Mouse (Mus musculus): ENCODE measurements around the gene Gm10181.
"Not testable (repeated sequence)": the region's sequence is repeated elsewhere in the genome, so short reads cannot be mapped to it uniquely, and the experiment has no call there.

Gm10181 gene

GRCm38 (mm10) chr9:25089122-25089521 is at the start of gene Gm10181:
TSS of gene Gm10181 (plus strand) at chr9:25089422.
- no peak for DNase-seq (ENCODE audit: low read depth)

DNA sequence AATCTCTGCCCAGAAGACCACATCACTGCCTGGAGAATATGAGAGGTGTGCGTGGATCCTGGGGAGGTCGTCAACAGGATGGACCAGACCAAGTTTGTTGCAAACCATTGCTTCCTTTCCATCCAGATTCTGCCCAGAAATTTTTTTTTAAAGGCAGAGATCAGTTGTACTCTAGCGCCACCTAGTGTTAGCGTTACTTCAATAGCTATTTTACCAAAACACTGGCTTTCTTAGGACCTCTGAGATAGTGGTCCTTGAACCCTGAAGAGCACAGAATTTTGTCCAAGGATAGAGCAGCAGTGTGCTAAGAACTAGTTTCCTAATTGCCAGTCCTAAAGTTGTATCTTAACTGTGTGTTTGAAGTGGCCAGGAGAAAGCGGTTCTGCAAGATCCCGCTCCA is 47.6 kb upstream of the Gm10181 start:
- DNase-seq (ENCODE audit: low read depth) = peak; percentile 80

GRCm38 (mm10) chr9:25042162-25043111 is 46.8 kb upstream of the Gm10181 start:
- DNase-seq (ENCODE audit: low read depth) = no peak

DNA sequence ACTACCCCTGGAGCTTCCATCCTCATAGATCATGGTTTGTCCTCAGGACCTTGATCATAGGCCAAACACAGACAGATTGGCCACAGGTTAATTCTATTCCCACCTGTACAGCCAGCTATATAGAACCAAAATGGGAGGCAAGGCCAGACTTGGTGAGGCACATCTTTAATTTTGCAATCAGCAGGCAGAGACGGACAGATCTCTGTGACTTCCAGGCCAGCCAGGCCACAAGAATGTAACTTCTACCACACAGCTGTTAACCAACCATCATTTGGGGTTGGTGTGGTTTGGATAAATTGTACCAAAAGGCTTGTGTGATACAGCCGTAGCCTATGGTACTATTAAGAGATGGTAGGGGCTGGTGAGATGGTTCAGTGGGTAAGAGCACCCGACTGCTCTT is 44.9 kb upstream of the Gm10181 start:
- DNase-seq (ENCODE audit: low read depth) = no peak

DNA sequence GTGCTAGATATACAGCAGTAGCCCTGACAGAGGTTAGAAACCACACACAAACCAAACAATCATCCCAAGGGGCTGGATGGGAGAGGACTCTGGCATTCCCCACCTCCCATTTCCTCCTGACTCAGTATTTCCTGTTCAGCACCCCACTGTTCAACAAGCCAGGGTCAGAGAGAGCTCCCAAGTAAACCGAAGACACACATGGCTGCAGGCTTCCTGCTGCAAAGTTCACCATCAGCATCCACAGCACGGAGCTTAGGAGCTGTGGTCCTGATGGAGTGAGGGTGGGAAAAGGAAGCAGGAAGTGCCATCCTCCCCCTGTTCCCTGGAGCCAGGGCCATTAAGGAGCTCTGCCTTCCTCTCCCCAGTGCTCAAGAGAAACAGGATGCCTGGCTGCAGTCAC is 40.9 kb upstream of the Gm10181 start:
- no peak for DNase-seq (ENCODE audit: low read depth)

DNA sequence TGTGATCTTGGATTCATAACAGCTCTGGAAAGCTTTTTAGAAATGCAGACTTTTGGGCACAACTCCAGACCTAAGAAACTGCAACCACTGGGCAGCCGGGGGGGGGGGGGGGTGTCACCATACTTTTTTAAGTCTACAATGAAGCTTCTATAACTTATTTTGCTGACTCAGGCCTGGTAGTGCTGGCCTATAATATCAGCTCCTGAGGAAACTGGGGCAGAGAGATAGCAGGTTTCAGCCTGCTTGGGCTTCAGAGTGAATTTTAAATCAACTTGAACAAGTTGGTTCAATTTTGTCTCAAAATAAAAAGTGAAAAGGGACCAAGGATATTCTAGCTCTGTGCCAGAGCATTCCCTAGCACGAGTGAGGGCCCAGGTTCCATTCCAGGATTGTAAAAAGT is 40.3 kb upstream of the Gm10181 start:
- no peak for DNase-seq (ENCODE audit: low read depth)

- DNase-seq (ENCODE audit: low read depth) = no peak
These were observed 37.3 kb upstream of the Gm10181 start for GRCm38 (mm10) chr9:25051901-25052300.

DNA sequence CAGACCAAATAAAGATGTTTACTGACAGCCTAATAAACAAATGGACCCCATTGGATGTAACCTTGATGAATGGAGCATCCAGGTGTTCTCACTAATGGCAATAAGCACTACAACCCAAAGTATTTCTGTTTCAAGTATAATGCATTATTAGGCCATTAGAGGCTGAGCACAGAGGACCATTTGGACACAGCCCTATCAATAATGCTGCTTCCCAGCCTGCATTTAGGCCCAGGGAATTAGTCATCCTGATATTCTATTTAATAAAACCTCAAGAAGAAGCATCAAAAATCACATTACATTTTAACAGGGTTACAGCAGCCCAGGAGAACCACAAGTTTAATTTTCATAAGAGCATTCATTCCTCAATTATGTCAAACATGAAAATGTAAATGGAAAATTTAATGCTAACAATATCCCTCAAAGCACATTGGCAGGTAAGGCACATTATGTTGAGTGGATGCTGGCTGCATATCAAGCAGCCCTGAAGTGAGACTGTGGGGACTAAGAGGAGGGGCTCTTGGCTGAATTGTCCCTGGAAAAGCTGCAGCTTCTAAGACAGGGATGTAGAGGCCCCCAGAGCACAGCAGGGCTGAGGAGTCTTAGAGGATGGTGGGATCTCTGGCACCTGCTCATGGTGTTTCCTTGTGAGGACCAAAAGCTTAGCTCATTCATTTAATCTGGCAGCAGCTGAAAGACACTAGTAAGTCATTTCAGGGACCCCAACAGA is 33.4 kb upstream of the Gm10181 start:
- DNase-seq (ENCODE audit: low read depth) = no peak

DNA sequence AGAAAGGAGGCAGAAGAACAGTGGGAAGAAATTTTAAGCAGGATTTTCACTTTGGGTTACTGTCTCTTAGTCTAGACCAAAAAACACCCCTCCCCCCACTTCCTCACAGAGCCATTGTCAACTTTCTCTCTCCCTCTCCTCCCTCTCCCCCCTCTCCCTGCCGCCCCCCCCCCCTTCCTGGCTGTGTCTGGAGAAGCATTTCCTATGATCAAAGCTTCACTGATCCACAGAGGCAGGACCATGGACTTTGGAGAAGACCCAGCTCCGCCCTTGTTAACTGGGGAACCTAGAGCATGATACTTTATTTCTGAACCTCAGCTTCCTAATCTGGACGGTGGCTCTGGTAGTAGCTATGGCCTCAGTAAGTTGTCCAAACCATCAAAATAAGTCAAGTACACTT is 30.5 kb upstream of the Gm10181 start:
- no peak for DNase-seq (ENCODE audit: low read depth)

GRCm38 (mm10) chr9:25072666-25073065 is 16.6 kb upstream of the Gm10181 start:
- DNase-seq (ENCODE audit: low read depth) = no peak

- DNase-seq (ENCODE audit: low read depth) = peak; percentile 72
These were observed 13.2 kb upstream of the Gm10181 start for GRCm38 (mm10) chr9:25075977-25076376.

- no peak for DNase-seq (ENCODE audit: low read depth)
These were observed 12.7 kb upstream of the Gm10181 start for GRCm38 (mm10) chr9:25076505-25076904.

DNA sequence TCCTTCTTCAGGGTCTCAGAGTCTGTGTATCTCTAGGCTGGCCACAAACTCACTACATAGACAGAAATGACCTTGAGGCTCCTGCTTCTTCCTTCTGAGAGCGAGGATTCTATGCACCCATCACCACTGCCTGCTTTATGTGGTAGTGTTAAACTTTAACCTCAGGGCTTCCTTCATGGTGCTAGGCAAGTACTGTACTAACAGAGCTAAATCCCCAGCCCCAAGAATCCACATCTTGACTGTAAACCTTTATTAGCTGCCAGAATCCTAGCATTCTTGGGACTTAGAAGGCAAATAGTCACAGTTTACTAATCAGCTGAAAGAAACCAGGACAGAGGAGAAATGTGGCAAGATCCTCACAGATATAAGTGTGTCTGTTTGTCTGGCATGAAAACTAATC is 1.6 kb downstream of the Gm10181 start:
- no peak for DNase-seq (ENCODE audit: low read depth)

DNA sequence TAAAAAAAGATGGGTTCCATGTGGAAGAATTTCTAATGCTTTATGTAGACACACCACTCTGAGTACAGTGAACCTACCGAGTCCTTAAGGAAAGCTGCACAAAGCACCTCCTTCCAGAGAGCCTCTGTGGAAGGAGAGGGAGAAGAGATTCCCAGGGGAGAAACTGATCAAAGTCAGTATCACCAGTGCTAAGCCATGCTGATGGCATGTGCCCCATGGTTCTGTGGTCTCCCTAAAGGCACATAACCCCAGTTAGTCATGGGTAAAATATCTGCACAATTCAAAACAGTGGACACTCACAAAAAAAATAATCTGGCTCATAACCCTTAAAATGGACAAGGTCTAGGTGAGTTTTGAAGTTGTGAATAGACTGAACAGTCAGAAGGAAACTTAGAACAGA is 13.7 kb downstream of the Gm10181 start:
- peak; percentile 22 for DNase-seq (ENCODE audit: low read depth)

DNA sequence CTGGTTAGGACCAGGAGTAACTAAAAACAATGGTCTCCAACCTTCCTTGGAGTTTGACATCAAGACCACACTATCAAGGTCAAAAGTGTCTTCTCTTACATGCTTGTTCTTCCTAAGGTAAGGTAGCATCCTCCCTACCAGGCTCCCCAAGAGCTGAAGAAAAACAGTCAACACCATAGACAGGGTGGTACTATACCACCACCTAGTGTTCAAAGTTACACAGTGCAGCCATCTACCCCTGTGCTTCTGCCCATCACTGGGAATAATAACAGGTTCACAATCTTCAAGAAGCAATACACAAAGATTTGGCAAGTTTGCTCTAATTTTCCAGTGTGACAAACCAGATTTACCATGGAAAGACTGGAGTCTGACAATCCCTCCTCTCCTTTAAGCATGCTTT is 15.4 kb downstream of the Gm10181 start:
- peak; percentile 67 for DNase-seq (ENCODE audit: low read depth)

- DNase-seq (ENCODE audit: low read depth) = not testable (repeated sequence)
These were observed 34.4 kb downstream of the Gm10181 start for GRCm38 (mm10) chr9:25123590-25123989.

GRCm38 (mm10) chr9:25124048-25124447 is 34.8 kb downstream of the Gm10181 start:
- DNase-seq (ENCODE audit: low read depth) = no peak

GRCm38 (mm10) chr9:25132253-25132652 is 43.0 kb downstream of the Gm10181 start:
- no peak for DNase-seq (ENCODE audit: low read depth)

DNA sequence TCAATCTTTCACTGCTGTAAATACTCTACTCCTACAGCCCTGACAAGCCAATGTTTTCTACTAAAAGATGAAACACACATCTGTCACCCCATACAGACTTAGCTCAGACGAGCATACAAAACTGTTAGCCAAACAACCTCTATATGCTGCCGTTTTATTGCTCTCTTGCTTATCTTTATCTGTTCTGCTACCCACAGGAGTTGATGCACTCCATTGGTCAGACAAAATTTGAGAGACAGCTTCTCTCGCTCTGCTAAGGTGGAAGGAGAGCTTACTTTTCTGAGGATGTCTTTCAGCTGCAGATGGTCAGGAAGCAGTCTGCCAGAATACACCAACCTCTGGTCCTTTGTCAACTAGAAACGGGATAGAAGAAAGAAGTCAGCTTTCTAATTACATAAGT is 43.7 kb downstream of the Gm10181 start:
- no peak for DNase-seq (ENCODE audit: low read depth)

- DNase-seq (ENCODE audit: low read depth) = no peak
These were observed 49.7 kb downstream of the Gm10181 start for GRCm38 (mm10) chr9:25138900-25139299.
